Mouse (Mus musculus): Measurements from ENCODE around the gene Trim71.

DNA sequence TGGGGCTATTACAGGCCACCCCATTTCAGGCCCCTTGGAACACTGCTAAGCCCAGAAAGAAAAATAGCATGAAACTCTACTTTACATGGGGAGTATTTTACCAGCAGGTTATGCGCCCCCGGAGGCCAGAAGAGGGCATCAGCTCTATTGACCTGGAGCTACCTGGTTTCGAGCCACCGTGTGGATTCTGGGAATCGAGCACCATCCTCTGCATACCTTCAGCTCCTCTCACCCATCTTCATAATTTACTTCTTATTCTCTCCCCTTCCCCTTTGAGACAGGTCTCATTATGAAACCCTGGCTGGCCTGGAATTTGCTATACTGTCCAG is 20.8 kb upstream of the Trim71 start:
- no peak for TF ChIP-seq POLR2A (IDR thresholded peaks at IDR 0.05; ENCODE audit: insufficient read length, low read depth)
- TF ChIP-seq CEBPB (IDR thresholded peaks at IDR 0.05; ENCODE audit: insufficient read depth, poor library complexity, severe bottlenecking), result no peak
- TF ChIP-seq USF1 (IDR thresholded peaks at IDR 0.05; ENCODE audit: low read depth), result no peak
- no peak for TF ChIP-seq MYOD1 (IDR thresholded peaks at IDR 0.05; ENCODE audit: control insufficient read depth in 1 of 3, insufficient read length in 2 of 3, low read depth in 2 of 3)
